Mouse (Mus musculus) layer of hippocampus, adult 18-20 months (tissue): ENCODE measurements around the gene Faxc. TPM values are rescaled to one million over a fixed set of nuclear protein-coding genes. Genes with fewer than 3 reads are reported as not detected.

Experiments used
- DNase-seq, 2 experiments: peaks; one replicate each; pipeline ENCODE4 v3.0.0; 2022; ENCODE audit warnings: low spot score in 2 of 2
- total RNA-seq, 2 experiments: library from RNA; stranded (reverse); gene quantifications; 2 replicates each; pipeline ENCODE4 v1.2.3; 2021

The Faxc gene
- total RNA-seq, 2 experiments from 2014 or later = 47.8 to 49.8 TPM

- DNase-seq = no peak
Observed at GRCm38 (mm10) chr4:22018414-22018813, 87.3 kb downstream of the Faxc start.

- no peak for DNase-seq
Observed at GRCm38 (mm10) chr4:22029951-22030350, 98.8 kb downstream of the Faxc start.

Other genes with a start within 250 kb of the Faxc start
- not detected for gene Prdm13, start 245.4 kb upstream of the Faxc start, total RNA-seq
- 10 to 100 TPM; 33.0 to 40.3 TPM for gene Ccnc, start 203.6 kb upstream of the Faxc start, total RNA-seq
- 10 to 100 TPM; 50.6 to 57.0 TPM for gene Usp45, start 164.2 kb upstream of the Faxc start, total RNA-seq
- gene Tstd3, start 164.1 kb upstream of the Faxc start, total RNA-seq = 10 to 100 TPM; 23.8 to 24.6 TPM
- 100 to 1,000 TPM; 188 to 206 TPM for gene Pnisr, start 83.7 kb upstream of the Faxc start, total RNA-seq
- 10 to 100 TPM; 11.0 to 12.2 TPM for gene Coq3, start 51.7 kb upstream of the Faxc start, total RNA-seq